Mouse (Mus musculus): ENCODE results near the gene Rps6ka1. TPM values are rescaled to one million over a fixed set of nuclear protein-coding genes. Genes with fewer than 3 reads are reported as not detected.
"Not testable (repeated sequence)": the region's sequence is repeated elsewhere in the genome, so short reads cannot be mapped to it uniquely, and the experiment has no call there.

Gene Rps6ka1
- polyA plus RNA-seq, 1 experiment from 2014 or later = 25.3 TPM

DNA sequence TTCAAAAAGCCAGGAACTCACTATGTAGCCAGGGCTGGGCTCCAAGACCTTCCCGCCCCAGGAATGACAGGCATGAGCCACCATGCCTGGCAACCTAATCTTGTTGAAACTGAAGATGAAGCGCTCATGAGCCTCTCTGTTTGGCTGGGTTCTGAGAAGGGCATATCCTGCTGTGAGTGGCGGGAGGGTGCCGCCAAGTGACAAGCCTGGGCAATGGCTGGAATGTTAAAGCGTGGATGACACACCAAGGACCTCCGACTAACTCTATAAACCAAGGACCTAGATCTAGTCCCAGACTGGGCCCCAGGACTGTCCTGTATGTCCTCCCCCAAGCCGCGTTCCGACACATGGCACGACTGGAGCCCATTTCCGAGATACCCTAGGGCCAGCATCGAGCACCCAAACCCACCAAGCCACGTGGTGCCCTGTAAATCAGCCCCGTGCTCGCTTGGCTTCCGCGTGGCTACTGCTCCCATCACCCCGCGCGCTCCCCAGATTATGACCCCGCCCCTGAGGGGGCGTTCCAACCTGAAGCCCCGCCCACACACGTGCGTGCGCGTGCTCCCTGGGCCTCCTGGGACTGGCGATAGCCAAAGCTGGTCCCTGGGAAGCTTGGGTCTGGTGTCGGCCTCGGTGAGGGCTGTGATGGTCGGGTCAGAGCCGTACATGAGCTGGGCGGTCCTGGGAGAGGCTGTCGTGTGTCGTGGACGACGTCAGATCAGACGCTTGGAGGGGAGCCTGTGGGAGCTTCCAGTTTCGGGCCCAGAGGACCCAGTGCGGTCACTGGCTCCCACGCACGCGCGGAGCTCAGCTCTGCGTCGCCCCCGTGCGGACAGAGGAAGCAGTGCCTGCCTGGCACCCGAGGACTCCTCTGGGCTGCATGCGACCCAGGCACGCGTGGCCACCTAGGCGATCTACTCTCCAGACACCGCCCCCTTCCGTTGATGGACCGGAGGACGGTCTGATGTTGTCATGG is 22.9 kb upstream of the Rps6ka1 start:
- Histone ChIP-seq H3K4me2 (replicated peaks) (peak overlapping the region; percentile 56), H3K27ac (peak overlapping the region; percentile 88), H3K27me3 (ENCODE audit: control insufficient read depth, insufficient read depth, low read length) (no peaks in the 10 kb centered on the region), H3K36me3 (replicated peaks; ENCODE audit: control insufficient read depth, insufficient read depth) (no peaks in the 10 kb centered on the region), H3K9ac (peak overlapping the region; percentile 62), H3K9me3 (ENCODE audit: control insufficient read depth, low read length) (no peaks in the 10 kb centered on the region), H3K4me1 (replicated peaks; ENCODE audit: control insufficient read depth, insufficient read depth, low read length) (no peaks in the 10 kb centered on the region; the same call in 1 of the 2 replicates), H3K4me3 (replicated peaks; ENCODE audit: low read length) (peak overlapping the region; percentile 46)
- peak; percentile 98 for DNase-seq (ENCODE audit: low spot score)
- peak; percentile 95 for ATAC-seq (ENCODE audit: low FRiP score)
- WGBS = under 1% methylated on average over 57 of the region's 57 CpGs

DNA sequence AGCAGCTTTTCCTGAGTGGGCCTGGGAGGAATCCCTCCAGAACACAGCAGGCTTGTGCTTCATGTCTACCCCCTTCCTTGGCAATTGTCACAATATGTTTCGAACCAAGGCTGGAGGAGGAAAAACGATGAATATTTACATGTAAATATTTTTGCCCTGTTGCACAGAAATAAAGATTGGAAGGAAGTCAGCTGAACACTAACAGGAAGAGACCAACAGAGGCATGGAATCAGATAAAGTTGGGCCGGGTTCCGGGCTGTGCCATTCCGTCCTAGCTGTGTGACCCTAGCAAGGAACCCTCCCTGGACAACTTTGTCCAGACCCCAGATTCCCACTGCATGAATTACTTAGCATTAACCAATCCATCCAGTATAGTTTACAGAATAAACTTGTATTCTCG is 20.5 kb upstream of the Rps6ka1 start:
- Histone ChIP-seq H3K27me3 (ENCODE audit: control insufficient read depth, insufficient read depth, low read length) (no peaks in the 10 kb centered on the region), H3K27ac (no peak overlapping the region), H3K36me3 (replicated peaks; ENCODE audit: control insufficient read depth, insufficient read depth) (no peaks in the 10 kb centered on the region), H3K9me3 (ENCODE audit: control insufficient read depth, low read length) (no peaks in the 10 kb centered on the region), H3K4me1 (replicated peaks; ENCODE audit: control insufficient read depth, insufficient read depth, low read length) (no peaks in the 10 kb centered on the region; the same call in 1 of the 2 replicates), H3K9ac (no peak overlapping the region), H3K4me2 (replicated peaks) (no peak overlapping the region), H3K4me3 (replicated peaks; ENCODE audit: low read length) (no peak overlapping the region)
- DNase-seq (ENCODE audit: low spot score) (no peak), ATAC-seq (ENCODE audit: low FRiP score) (no peak)
- WGBS = 93% methylated on average over 6 of the region's 6 CpGs

DNA sequence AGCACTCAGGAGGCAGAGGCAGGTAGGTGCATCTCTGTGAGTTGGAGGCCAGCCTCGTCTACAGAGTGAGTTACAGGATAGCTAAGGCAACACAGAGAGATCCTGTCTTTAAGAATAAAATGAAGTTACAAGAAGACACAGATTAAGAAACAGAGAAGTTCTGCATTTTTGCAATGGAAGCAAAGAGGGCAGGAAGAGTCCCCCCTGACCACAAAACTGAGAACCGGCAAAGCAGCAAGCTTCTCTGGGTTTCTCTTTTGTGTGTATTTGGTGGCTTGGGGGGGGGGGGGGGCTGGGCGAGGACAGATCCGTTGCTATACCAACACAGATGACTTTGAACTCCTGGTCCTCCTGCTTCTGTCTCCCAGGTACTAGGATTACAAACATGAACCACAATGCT is 19.5 kb upstream of the Rps6ka1 start:
- H3K27me3 ChIP-seq (ENCODE audit: control insufficient read depth, insufficient read depth, low read length) = no peaks in the 10 kb centered on the region
- H3K4me3 ChIP-seq (replicated peaks; ENCODE audit: low read length) = no peak overlapping the region
- H3K36me3 ChIP-seq (replicated peaks; ENCODE audit: control insufficient read depth, insufficient read depth) = no peaks in the 10 kb centered on the region
- H3K9ac ChIP-seq = no peak overlapping the region
- WGBS = 69% methylated on average over 4 of the region's 4 CpGs
- no peak overlapping the region for H3K27ac ChIP-seq
- no peak for DNase-seq (ENCODE audit: low spot score)
- no peak overlapping the region for H3K4me2 ChIP-seq (replicated peaks)
- no peak for ATAC-seq (ENCODE audit: low FRiP score)
- no peaks in the 10 kb centered on the region for H3K9me3 ChIP-seq (ENCODE audit: control insufficient read depth, low read length)
- H3K4me1 ChIP-seq (replicated peaks; ENCODE audit: control insufficient read depth, insufficient read depth, low read length) = no peaks in the 10 kb centered on the region; the same call in 1 of the 2 replicates

DNA sequence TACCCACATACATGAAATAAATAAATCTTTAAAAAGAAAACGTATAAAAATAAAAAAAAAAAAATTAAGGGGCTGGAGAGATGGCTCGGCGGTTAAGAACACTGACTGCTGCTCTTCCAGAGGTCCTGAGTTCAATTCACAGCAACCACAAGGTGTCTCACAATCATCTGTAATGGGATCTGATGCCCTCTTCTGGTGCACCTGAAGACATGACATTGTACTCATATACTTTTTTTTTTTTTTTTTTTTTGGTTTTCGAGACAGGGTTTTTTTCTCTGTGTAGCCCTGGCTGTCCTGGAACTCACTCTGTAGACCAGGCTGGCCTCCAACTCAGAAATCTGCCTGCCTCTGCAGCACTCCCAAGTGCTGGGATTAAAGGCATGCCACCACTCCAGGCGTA is 18.7 kb upstream of the Rps6ka1 start:
- not testable (repeated sequence) for H3K27ac ChIP-seq; ATAC-seq (ENCODE audit: low FRiP score); H3K9ac ChIP-seq; H3K4me3 ChIP-seq (replicated peaks; ENCODE audit: low read length); DNase-seq (ENCODE audit: low spot score); H3K36me3 ChIP-seq (replicated peaks; ENCODE audit: control insufficient read depth, insufficient read depth); H3K9me3 ChIP-seq (ENCODE audit: control insufficient read depth, low read length); H3K4me2 ChIP-seq (replicated peaks); H3K27me3 ChIP-seq (ENCODE audit: control insufficient read depth, insufficient read depth, low read length); H3K4me1 ChIP-seq (replicated peaks; ENCODE audit: control insufficient read depth, insufficient read depth, low read length)
- 89% methylated on average over 4 of the region's 5 CpGs for WGBS

DNA sequence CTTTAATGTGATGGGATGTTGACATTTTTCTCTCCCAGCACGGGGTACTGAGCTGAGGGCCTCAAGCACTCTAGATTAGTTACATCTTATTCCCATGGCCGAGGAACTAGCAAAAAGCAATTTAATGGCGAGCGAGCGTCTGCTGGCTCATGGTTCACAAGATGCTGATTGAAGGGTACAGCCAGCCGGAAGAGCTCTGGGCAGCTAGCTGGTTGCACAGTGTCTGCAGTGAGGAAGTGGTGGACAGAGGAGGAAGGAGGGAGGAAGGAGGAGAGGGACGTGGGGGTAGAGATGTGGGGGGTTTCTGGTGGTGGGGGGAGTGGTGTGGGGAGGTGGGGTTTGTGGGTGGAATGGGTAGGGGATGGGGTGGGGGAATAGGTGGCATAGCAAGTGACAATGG is 17.6 kb upstream of the Rps6ka1 start:
- H3K36me3 ChIP-seq (replicated peaks; ENCODE audit: control insufficient read depth, insufficient read depth) = no peaks in the 10 kb centered on the region
- H3K27ac ChIP-seq = no peak overlapping the region
- H3K27me3 ChIP-seq (ENCODE audit: control insufficient read depth, insufficient read depth, low read length) = no peaks in the 10 kb centered on the region
- H3K4me1 ChIP-seq (replicated peaks; ENCODE audit: control insufficient read depth, insufficient read depth, low read length) = no peaks in the 10 kb centered on the region; the same call in 1 of the 2 replicates
- 81% methylated on average over 7 of the region's 7 CpGs for WGBS
- no peak overlapping the region for H3K9ac ChIP-seq
- no peaks in the 10 kb centered on the region for H3K9me3 ChIP-seq (ENCODE audit: control insufficient read depth, low read length)
- no peak overlapping the region for H3K4me2 ChIP-seq (replicated peaks)
- no peak for ATAC-seq (ENCODE audit: low FRiP score)
- H3K4me3 ChIP-seq (replicated peaks; ENCODE audit: low read length) = no peak overlapping the region
- no peak for DNase-seq (ENCODE audit: low spot score)

DNA sequence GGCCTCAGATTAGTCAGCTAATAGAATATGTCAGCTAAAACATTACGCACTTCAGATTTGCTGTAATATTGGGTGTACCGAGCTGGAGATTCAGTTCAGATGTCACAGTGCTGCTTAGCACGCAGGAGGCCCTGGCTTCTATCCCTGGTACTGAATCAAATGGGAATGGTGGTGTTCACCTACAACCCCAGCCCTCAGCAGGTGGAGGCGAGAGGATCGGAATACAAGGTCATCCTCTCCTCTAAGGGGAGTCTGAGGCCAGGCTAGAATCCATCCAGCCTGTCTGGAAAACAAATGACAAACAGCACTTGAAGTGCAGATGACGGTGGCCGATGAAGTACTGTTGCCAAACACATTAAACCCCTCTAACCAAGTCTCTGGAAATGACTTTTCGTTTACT is 16.7 kb upstream of the Rps6ka1 start:
- WGBS = 79% methylated on average over 8 of the region's 8 CpGs
- no peak for DNase-seq (ENCODE audit: low spot score)
- Histone ChIP-seq H3K4me3 (replicated peaks; ENCODE audit: low read length) (no peak overlapping the region), H3K27me3 (ENCODE audit: control insufficient read depth, insufficient read depth, low read length) (no peaks in the 10 kb centered on the region), H3K9ac (no peak overlapping the region), H3K36me3 (replicated peaks; ENCODE audit: control insufficient read depth, insufficient read depth) (no peaks in the 10 kb centered on the region), H3K9me3 (ENCODE audit: control insufficient read depth, low read length) (no peaks in the 10 kb centered on the region), H3K4me1 (replicated peaks; ENCODE audit: control insufficient read depth, insufficient read depth, low read length) (no peaks in the 10 kb centered on the region), H3K27ac (no peak overlapping the region), H3K4me2 (replicated peaks) (no peak overlapping the region)
- ATAC-seq (ENCODE audit: low FRiP score) = no peak

DNA sequence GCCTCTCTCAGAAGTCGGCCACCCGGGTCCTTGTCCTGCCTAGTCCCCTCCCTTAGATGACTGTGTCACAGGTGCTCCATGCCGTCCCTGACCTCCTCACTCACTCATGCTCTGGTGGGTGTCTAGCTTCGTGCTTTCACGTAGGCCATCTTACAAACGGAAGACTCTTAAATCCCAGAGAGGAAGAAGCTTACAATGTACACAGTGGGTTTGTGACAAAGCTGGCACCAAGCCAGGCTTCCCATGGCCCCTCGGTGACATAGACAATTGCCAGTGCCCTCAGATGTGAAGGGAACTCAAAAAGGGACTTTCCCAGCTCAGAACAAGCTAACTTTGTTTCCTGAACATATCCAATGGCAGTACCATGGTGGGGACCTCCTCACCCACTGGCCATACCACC is 15.8 kb upstream of the Rps6ka1 start:
- no peaks in the 10 kb centered on the region for H3K27me3 ChIP-seq (ENCODE audit: control insufficient read depth, insufficient read depth, low read length)
- 64% methylated on average over 7 of the region's 7 CpGs for WGBS
- no peak for DNase-seq (ENCODE audit: low spot score)

DNA sequence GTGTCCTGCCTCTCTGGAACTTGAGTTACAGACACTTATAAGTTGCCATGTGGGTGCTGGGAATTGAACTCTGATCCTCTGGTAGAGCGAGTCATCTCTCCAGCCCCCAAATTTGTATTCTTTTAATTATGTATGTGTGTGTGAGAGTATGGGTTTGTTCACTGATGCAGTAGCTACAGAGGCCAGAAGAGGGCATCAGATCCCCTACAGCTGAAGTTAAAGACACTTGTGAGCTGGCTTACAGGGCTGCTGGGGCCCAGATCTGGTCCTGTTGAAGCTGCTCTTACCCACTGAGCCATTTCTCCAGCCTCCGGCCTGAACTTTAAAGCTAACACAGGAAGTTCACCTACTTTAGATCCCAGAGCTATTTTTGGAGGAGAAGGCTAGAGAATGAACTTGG is 14.9 kb upstream of the Rps6ka1 start:
- H3K4me3 ChIP-seq (replicated peaks; ENCODE audit: low read length) = no peak overlapping the region
- H3K36me3 ChIP-seq (replicated peaks; ENCODE audit: control insufficient read depth, insufficient read depth) = no peaks in the 10 kb centered on the region
- H3K27ac ChIP-seq = no peak overlapping the region
- no peak overlapping the region for H3K4me2 ChIP-seq (replicated peaks)
- no peaks in the 10 kb centered on the region for H3K27me3 ChIP-seq (ENCODE audit: control insufficient read depth, insufficient read depth, low read length)
- WGBS = 93% methylated on average over 2 of the region's 2 CpGs
- ATAC-seq (ENCODE audit: low FRiP score) = no peak
- no peak overlapping the region for H3K9ac ChIP-seq
- DNase-seq (ENCODE audit: low spot score) = no peak
- H3K9me3 ChIP-seq (ENCODE audit: control insufficient read depth, low read length) = no peaks in the 10 kb centered on the region
- H3K4me1 ChIP-seq (replicated peaks; ENCODE audit: control insufficient read depth, insufficient read depth, low read length) = no peaks in the 10 kb centered on the region

More for the DNA sequence above, 15.8 kb upstream of the Rps6ka1 start:
- Histone ChIP-seq H3K9me3 (ENCODE audit: control insufficient read depth, low read length) (no peaks in the 10 kb centered on the region), H3K27ac (no peak overlapping the region), H3K36me3 (replicated peaks; ENCODE audit: control insufficient read depth, insufficient read depth) (no peaks in the 10 kb centered on the region), H3K9ac (no peak overlapping the region), H3K4me3 (replicated peaks; ENCODE audit: low read length) (no peak overlapping the region), H3K4me1 (replicated peaks; ENCODE audit: control insufficient read depth, insufficient read depth, low read length) (no peaks in the 10 kb centered on the region), H3K4me2 (replicated peaks) (no peak overlapping the region)
- ATAC-seq (ENCODE audit: low FRiP score) = no peak

DNA sequence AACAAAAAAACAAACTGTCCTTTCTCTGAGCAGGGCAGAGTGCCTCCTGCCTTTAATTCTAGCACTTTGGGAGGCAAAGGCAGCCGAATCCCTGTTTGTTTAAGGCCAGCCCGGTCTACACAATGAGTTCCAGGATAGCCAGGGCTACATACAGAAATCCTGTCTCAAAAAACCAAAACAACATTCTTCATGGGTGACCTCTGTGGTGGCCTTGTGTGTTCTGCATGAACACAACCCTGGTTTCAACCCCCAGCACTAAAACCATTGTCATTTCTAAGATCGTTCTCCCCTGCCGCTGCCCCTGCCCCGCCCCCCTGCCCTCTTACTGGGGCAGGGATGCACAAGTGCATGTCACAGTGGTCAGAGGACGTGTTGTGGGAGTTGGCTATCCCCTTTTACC is 13.3 kb upstream of the Rps6ka1 start:
- H3K9ac ChIP-seq = no peak overlapping the region
- no peaks in the 10 kb centered on the region for H3K36me3 ChIP-seq (replicated peaks; ENCODE audit: control insufficient read depth, insufficient read depth)
- DNase-seq (ENCODE audit: low spot score) (no peak), ATAC-seq (ENCODE audit: low FRiP score) (no peak)
- no peaks in the 10 kb centered on the region for H3K9me3 ChIP-seq (ENCODE audit: control insufficient read depth, low read length)
- H3K27me3 ChIP-seq (ENCODE audit: control insufficient read depth, insufficient read depth, low read length) = no peaks in the 10 kb centered on the region
- H3K4me3 ChIP-seq (replicated peaks; ENCODE audit: low read length) = no peak overlapping the region
- H3K4me2 ChIP-seq (replicated peaks) = no peak overlapping the region
- WGBS = 88% methylated on average over 6 of the region's 6 CpGs
- no peaks in the 10 kb centered on the region for H3K4me1 ChIP-seq (replicated peaks; ENCODE audit: control insufficient read depth, insufficient read depth, low read length)
- no peak overlapping the region for H3K27ac ChIP-seq

All from hindbrain, embryonic 14.5 days (tissue).